Mouse (Mus musculus): Measurements from ENCODE around the gene Krt33a.
A peak's percentile ranks its signal among the peaks of the same experiment; 100 is the strongest.

Krt33a gene

DNA sequence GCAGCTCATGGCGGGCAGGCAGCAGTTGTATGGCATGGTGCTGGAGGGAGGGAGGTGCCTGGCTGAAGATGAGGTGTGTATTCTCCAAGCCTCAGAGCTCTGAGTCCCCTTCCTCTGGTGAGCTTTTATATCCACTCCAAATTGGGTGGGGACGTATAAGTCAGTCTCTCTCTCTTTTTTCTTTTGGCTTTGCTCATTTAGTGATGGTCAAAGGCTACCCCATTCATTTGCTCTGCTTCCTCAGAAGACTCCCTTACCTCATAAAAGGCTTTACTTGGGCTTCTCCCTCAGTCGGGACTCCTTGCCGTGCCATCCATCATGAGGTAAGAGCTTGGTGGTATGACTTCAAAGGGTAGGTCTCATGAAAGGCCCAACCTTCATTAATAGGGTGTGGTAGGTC is at the start of gene Krt33a:
Gene Krt33a, minus strand, starts transcription at position 101 of the 400 bp plus-strand sequence.
- no peak for DNase-seq

DNA sequence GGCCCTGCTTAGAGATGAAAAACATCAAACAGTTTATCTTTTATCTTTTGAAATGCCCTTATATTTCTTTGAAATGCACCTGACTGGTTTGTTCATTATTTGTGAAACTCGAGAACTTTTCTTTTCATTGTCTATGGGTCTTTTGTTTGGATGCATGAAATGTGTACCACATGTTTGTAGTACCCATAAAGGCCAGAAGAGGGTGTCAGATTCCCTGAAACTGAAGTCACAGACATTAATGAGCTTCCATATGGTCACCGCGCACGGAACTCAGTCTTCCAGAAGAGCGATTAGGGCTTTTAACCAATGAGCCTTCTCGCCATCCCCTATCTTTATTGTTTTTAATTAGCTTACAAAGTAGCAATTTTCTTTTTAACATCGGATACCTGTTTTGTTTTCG is 42.9 kb upstream of the Krt33a start:
- DNase-seq = peak; percentile 36

DNA sequence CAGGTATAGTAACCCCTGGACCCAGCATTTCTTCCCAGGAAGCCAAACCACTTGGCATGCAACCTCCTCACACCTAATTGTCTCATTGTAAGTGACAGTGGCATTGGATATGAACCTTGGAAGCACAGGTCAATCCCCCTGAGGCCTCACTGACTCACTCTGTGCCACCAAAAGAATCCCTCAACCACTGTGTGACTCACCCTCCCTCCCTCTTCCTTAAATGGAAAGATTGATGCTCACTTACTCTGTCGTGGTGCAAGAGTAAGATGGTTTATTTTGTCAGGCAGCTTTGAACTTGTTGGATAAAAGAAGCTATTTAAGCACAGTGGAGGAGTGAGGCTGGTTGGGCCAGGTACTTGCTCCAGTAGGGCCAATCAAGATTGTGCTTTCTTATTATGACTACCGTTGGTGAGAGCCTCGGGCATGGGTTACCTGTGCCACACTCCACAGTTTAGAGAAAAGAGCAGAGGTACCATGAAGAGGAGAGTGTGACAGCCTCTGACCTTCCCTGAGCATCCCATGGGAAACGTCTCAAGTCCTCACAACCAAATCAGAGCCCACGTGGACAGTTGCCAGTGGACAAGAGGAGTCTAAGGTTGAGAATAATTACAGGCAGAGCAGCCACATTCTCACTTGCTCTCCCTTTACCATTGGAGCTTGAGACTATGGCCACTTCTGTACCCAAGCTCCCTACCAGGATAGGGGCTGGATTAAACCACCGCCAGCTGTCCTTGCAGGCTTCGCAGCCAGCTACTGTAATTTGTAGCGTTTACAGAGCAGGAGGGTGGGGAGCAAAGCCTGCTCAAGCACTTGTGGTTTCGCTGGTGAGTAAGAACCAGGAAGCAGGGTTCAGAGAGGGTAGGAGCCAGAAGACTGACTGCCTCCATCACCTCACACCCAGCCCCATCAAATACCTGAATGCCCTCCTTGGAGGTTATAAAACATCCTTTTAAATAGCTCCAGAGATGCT is 40.0 kb upstream of the Krt33a start:
- no peak for DNase-seq

DNA sequence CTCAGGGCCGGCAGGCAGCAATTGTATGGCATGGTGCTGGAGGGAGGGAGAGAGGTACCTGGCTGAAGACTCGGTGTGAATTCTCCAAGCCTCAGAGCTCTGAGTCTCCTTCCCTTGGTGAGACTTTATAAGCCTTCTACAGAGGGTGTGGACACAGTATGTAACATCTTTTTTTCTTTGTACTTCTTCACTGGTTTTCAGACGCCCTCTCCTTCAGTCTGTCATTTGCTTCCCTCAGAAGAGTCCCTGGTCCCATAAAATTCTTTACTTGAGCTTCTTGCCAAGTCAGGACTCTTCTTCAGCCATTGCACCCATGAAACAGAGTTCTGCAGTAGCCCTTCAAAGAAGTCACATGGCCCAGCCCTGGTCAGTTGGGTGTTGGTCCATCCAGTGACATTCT is 34.4 kb upstream of the Krt33a start, which contains the start of gene Krt31:
Gene Krt31, minus strand, starts transcription at position 101 of the 400 bp plus-strand sequence.
- DNase-seq = no peak

DNA sequence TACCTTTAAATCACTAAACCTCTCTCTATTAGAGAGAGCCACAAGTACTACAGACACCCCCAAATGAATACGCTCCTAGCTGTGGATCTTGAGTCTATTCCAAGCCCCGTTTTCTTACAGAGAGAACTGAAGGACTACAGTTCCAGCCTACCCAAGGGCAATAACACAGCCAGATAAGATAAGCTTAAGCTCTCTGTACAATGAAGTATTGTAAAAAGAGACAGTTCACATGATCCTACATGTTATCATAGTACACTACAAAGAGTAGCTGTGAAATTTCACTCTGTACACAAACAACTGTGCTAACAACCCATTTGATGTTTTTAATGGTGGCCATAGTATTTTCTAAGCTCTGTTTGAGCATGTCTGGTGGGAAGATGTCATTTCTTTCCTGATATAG is 31.2 kb upstream of the Krt33a start:
- no peak for DNase-seq

DNA sequence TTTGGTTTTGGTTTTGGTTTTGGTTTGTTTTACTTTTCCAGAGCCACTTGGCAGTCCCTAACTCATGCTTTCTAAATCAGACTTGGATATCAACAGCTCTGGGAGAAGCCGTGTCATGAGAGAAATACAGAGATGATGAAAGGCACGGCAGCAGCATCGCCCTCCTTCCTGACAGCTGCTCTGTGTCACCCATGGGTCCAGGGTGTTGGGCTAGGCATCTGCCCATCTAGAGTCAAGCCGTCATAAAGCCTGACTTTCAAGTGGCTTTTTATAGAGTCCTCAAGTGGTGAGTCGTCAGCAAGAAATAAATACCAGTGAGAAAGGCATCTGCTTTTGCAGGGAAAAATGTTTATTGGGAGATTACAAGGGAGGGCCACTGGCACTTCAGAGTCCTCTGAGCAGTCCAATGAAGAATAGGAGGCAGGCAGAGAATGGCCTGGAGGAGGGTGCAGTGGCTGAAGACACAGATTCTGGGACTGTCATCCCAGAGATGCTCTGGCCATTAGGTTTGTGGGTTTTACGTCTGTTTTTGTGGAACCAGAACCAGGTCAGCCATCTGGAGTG is 30.4 kb upstream of the Krt33a start:
- no peak for DNase-seq

DNA sequence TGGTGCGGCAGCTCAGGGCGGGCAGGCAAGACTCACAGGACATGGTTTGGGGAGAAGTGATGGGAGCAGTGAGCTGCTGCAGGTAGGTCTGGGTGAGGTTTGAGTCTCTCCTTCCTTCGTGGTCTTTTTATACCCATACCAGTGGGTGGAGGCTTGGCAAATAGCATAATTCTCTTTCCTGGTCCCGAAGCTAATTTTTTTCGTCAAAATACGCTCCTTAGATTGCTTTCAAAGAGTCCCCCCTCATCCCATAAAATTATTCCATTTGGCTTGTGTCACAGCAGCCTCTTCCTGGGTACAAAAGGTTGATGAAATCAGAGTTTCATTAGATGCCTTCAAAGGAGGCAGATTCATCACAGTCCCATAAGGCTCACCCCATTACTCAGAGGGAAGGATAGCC is 25.4 kb upstream of the Krt33a start, which contains the start of gene Krt34:
Gene Krt34, minus strand, starts transcription at position 101 of the 400 bp plus-strand sequence.
- DNase-seq = no peak

DNA sequence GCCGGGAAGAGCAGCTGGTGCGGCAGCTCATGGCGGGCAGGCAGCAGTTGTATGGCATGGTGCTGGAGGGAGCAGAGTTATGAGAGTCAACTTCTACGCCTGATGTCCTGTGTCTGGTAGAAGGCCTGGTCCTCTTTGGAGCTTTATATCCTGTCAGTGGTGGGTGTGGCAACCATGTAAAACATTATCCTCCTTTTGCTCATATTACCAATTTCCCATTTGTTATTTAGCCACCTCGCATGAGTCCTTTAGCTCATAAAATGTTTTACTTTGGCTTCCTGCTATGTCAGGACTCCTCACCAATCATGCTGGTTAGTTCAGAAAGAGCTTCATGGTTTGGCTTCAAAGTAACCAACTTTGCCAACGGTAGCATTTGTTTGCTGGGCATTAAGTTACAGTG is 13.8 kb upstream of the Krt33a start, which contains the start of gene Krt33b:
Gene Krt33b, minus strand, starts transcription at position 101 of the 400 bp plus-strand sequence.
- no peak for DNase-seq

DNA sequence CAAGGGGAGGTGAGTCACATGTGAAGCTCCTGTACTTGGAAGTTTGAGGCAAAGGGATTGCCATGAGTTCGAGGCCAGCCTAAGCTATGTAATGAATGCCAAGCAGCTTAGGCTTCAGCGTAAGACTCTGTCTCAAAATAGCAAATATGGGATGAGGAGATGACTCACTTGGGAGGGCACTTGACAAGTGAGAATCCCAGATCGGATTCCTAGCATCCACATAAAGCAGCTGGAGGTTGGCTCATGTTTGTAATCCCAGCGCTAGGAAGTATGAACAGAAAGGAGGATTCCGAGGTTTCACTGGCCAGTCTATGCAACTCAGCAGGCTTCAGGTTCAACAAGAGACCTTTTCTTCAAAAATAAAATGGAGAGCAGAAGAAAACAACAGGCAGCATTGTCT is 5.4 kb upstream of the Krt33a start:
- DNase-seq = no peak

DNA sequence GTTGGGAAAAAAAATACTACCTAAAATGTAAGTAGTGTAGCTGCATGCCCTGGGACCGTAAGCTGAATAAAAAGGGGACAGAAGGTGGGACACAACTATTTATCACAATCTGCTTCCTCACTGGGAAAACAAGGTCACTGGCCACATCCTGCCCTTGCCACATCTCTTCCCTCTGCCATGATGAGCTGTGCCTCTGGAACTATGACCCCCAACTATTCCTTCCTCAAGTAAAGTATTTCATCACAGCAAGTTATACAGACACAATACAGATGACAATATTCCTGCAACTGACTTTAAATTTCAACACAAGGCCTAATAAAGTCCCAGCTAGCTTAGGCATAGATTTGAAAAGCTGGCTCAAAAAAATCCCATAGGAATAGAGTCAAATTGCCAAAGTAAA is 3.5 kb upstream of the Krt33a start:
- DNase-seq = no peak

DNA sequence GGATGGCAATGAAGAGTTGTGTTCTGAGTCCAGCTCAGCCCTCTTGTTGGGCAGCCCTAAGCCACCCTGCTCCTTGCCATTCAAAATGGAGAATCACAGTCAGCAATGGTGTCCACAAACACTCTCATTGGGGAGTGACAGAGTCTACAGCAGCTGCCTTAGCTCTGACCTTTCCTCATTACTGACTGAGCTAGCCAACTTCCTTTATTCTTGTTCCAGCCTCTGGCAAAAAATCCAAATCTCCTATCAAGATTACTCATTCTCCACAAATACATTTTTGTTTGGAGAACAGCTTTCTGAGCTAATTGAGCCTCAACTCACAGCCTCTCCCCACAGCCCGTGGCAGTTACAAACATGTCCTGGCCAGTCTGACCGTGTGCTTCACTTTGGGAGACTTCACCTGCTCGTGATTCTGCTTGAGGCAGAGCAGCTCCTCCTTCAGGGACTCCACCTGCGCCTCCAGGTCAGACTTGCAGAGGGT is 2.3 kb downstream of the Krt33a start:
- DNase-seq = no peak

DNA sequence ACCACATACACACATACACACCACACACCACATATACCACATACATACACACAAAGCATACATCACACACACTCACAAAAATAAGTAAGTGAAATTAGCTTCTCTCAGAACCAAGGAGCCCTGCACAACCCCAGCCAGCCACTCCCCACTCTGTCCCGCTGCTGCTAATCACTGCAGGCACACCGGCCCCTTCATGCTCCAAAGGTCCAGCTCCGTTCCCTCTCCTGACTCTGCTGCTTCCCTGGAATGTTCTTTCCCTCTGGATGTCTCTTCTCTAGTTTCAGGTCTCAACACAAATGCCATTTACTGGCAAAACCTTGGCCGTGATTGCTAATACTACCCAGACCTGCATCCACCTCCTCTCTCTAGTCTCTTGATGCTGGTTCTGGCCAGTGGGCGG is 5.3 kb downstream of the Krt33a start:
- no peak for DNase-seq

DNA sequence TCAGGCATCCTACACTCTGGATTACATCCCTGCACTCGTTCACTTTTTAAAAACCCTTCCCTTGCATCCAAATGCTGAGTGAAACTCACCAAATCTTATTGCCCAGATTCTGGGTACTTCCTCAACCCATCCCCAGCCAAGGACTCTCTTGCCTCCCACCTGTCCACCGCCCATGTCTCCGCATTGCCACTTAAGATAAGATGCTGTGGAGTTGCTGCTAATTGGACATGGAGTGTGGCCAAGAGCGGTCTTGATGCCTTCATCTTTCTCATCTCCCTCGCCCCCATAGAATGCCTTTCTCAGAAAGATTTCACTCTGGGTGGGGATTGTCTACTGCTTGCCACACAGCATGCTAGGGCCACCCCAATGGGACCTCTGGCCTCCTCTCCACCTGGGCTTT is 7.7 kb downstream of the Krt33a start:
- no peak for DNase-seq

DNA sequence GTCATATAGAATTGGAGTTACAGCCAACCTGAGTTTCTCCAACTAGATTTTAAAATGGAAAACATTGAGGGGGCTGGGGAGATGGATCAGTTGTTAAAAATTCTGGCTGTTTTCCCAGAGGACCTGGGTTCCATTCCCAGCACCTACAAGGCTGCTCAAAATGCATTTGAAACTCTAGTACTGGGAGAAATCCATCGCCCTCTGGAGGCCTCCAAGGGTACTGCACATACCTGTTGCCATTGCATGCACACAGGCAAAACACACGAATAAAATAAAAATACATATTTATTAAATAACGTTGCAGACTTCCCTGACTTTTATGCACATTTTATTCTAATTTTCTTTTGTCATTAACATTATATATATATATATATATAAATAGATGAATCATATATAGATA is 9.4 kb downstream of the Krt33a start:
- DNase-seq = no peak

DNA sequence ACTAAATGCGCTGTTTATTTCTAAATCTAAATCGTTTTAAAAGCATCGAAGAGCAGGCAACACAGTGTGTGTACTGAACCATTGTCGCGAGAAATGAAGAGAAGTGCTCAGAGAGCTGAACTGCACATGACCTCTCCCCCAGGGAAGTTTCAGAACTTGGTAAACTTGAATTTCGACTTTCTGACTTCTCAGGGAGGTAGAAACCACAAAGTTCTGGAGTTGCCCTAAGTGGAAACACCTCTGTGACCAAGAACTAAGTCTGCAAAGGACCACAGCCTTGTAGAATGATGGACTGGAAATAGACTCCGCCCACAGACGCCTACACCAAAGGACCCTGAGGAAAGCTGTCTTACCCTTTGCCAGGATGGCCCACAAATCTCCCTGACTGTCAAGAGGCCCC is 10.1 kb downstream of the Krt33a start:
- DNase-seq = no peak

DNA sequence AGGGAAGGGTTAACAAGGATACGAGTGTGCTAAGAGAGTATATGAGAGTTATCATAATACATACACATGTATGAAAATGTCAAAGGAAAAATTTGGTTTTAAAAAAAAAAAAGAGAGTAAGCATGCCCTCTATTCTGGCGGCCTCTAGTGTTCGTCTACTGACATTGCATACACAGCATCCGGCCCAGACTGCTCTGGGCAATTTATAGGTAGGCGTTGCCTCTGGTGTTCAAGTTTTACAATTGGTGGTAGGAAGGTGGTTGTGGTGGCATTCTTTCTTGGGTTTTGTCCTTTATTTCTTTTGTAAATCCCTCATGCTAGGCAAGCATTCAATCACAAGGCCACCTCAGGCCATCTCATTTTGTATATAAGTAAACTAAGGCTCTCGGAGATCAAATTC is 11.2 kb downstream of the Krt33a start:
- peak; percentile 65 for DNase-seq

DNA sequence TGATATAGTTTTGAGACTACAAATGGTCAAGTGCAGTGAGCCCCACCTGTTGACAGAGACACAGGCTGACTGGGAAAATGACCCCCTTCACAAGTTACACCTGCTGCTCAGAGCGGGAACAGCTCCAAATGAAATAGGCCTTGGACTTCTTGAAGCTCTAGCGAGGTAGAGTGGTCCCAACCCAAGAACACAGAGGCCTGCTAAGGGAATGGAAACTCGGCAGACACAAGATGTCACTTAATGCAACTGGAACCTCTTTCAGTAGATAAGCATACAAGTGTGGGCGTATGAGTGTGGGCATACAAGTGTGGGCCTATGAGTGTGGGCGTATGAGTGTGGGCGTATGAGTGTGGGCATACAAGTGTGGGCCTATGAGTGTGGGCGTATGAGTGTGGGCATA is 16.9 kb downstream of the Krt33a start:
- DNase-seq = no peak

DNA sequence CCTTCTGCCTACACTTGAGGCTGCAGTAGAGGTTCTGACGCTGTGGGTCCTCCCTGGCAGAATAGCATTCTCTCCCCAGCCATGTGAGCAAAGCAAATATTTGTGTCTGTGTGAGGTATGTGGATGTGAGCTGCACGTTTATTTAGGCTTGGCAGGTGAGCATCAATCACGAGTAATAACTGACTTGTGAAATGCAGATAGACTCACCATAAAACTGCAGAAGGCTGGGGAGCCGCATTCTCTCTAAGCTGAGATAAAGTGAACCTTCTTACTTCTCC is 21.7 kb downstream of the Krt33a start:
- DNase-seq = no peak

DNA sequence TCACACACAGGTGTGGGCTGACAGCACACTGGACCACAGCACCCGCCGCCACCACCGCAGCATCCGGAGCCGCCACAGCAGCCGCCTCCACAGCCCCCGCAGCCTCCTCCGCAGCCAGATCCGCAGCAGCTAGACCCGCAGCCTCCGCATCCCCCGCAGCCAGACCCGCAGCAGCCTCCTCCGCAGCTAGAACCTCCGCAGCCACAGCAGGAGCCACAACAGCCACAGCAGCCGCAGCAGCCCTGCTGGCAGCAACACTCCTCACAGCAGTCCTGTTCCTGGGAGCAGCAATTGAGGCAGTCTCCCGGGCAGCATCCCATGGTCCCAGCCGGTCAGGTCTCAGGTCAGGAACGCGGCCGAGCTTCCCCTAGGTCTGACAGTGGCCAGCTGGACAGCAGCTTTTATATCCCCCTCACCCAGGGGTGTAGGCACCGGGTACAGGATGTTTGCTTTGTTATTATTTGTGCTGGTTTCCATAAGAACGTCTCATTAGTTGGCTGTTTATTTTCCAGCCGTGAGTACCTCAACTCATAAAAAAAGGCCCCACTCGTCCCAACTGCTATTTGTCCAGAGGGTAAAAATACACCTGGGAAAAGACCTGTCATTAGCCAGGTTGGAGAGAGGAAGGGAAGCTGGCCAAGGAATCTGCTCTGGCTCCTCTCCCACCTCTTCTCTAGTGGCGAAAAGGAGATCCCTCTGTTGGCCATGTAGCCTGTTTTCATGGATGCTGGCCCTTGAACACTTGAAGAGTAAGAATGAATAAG is 22.2 kb downstream of the Krt33a start, which contains the start of gene Krtap17-1:
Gene Krtap17-1, minus strand, starts transcription at position 375 of the 764 bp plus-strand sequence.
- DNase-seq = peak; percentile 15

DNA sequence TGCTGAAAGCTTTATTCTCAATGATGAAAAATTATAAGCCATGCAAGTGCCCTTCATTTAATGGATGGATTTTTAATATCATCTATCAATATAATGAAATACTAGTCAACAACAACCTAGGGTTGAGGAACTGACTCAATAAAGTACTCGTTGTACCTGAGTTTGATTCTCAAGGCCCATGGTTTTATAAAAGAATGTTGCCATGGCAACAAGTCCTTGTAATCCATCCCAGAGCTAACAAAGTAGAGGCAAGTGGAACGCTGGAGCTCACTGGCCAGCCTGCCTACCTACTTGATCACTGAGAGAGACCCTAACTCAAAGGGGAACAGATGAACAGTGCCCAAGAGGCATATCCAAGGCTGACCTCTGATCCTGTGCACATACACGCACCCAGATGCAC is 25.4 kb downstream of the Krt33a start:
- no peak for DNase-seq

DNA sequence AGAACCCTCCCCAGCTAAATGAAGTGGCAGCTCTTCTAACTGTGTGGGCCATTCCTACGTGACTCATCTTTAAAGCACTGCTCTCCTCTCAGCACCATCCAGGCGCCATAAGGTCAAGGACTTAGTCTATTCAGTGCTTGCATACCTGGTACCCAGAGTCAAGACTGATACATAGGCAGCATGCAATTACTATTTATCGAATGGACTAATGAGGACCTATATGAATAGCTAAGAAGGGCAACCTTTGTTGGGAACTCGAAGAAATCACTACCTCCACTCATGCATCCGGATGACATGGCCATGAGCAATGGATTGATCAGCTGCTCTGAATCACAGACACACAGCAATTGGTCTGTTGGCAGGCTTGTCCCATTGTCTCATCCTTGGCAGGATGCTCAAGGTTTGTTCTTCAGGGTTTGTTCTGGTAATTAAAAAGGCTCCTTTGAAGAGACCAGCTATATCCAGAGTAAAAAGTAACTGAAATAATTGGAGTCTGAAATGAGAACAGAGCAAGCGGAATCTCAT is 26.1 kb downstream of the Krt33a start:
- no peak for DNase-seq

DNA sequence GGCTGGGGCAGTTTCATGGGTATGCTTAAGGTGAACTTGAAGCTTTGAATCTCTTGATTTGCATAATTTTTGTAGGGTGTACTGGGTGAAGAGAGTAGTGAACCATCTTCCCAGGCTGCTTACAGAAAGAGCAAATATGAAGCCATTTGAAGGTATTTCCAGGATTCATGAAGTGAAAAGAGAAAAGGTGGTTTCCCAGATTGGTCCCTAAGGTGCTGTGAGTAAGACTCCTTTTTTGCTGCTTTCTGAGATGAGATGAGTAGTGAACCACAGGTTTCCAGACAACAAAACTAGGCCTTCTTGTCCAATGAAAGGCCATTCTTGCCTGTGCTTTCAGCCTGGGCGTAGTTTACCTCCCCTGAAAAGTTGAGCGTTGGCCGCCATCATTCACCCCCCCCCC is 27.5 kb downstream of the Krt33a start:
- DNase-seq = no peak

DNA sequence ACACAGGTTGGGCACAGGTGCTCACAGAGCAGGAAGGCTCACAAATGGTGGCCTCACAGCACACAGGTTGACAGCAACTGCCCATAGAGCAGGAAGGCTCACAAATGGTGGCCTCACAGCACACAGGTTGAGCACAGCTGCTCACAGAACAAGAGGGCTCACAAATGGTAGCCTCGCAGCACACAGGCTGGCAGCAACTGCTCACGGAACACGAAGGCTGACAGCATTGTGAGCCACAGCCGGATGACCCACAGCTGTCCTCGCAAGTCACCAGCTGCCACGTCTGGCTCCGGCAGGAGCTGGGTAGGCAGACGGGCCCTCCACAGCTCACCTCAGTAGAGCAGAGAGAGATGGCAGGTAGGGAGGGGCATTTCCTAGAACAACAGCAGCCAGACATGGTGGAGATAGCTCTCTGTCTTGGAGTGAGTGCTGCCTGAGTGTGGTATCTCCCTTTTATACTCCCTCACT is 29.8 kb downstream of the Krt33a start, which contains the start of gene Krtap16-1:
Gene Krtap16-1, minus strand, starts transcription at position 418 of the 468 bp plus-strand sequence.
- DNase-seq = no peak

Measured in embryo, embryonic 11 days (tissue).